Comparison of ENCODE assay signal across 9 mouse cellular contexts in genomic region chr10:68558105-68558827, GRCm38 (mm10). TPM values are rescaled to one million over a fixed set of nuclear protein-coding genes. Genes with fewer than 3 reads are reported as not detected.
DNase-seq lines count a peak whose midpoint lies in the region; ATAC-seq and TF ChIP-seq lines count a peak whose summit lies in the region.
"Had no signal": no experiment of that assay in that cellular context is flagged by ENCODE, and none has a peak within 500 bp of the region (broad histone marks: within the 10 kb centered on the region; RNA-seq: fewer than 3 reads in every experiment).

No protein-coding gene starts in this region.

- H3K4me1 ChIP-seq in CH12.LX (ENCODE audit: control insufficient read depth in 1 of 2, insufficient read depth in 2 of 2): peaks cover 6 to 14% of the 10 kb centered on the region in 2 experiments
- H3K4me1 ChIP-seq in forebrain, embryonic 16.5 days (replicated peaks; ENCODE audit: control insufficient read depth, insufficient read depth, low read length): peaks cover 14% of the 10 kb centered on the region; the same call in 1 of the 2 replicates
- peaks cover 11% of the 10 kb centered on the region; the same call in 1 of the 2 replicates for H3K4me1 ChIP-seq in neural tube, embryonic 15.5 days

- 31% methylated on average over 13 of the region's 13 CpGs for WGBS in forebrain, embryonic 16.5 days
- 56% methylated on average over 13 of the region's 13 CpGs for WGBS in neural tube, embryonic 15.5 days

- H3K36me3 ChIP-seq in CH12.LX (replicated peaks in 1 of 2; ENCODE audit: control insufficient read depth in 1 of 2, insufficient read depth in 1 of 2, low read length in 1 of 2): no peaks in the 10 kb centered on the region
- H3K36me3 ChIP-seq in forebrain, embryonic 16.5 days (ENCODE audit: control insufficient read depth, insufficient read depth): no peaks in the 10 kb centered on the region
- H3K36me3 ChIP-seq in neural tube, embryonic 15.5 days: no peaks in the 10 kb centered on the region
- H3K36me3 ChIP-seq: neural tube, embryonic 12.5 days had no signal

- H3K79me2 ChIP-seq in CH12.LX (replicated peaks; ENCODE audit: control insufficient read depth, extremely low read depth, insufficient read depth, poor library complexity, severe bottlenecking): no peaks in the 10 kb centered on the region

- no peak overlapping the region for H3K9ac ChIP-seq in CH12.LX (ENCODE audit: insufficient read depth, low read depth)
- H3K9ac ChIP-seq in forebrain, embryonic 16.5 days (replicated peaks; ENCODE audit: low read depth, low read length): no peak overlapping the region
- no peak overlapping the region for H3K9ac ChIP-seq in neural tube, embryonic 15.5 days (replicated peaks)
- H3K9ac ChIP-seq: neural tube, embryonic 12.5 days had no signal

- intact Hi-C loops in heart, postnatal 25 days (cut with DNase I): no loop called here

- H3K27me3 ChIP-seq in CH12.LX (replicated peaks): no peaks in the 10 kb centered on the region
- H3K27me3 ChIP-seq in forebrain, embryonic 16.5 days (replicated peaks; ENCODE audit: control insufficient read depth, insufficient read depth, low read length): no peaks in the 10 kb centered on the region
- H3K27me3 ChIP-seq in neural tube, embryonic 15.5 days (replicated peaks): no peaks in the 10 kb centered on the region
- H3K27me3 ChIP-seq: neural tube, embryonic 12.5 days had no signal

- TF ChIP-seq POLR2A in CH12.LX (IDR thresholded peaks at IDR 0.05; ENCODE audit: low read depth, low read length): no peak

- H3K4me2 ChIP-seq in CH12.LX (ENCODE audit: insufficient read depth, low read depth, poor library complexity, severe bottlenecking): peak overlapping the region; percentile 50; the same call in 1 of the 2 replicates
- H3K4me2 ChIP-seq in forebrain, embryonic 16.5 days (ENCODE audit: low read length): peak overlapping the region; percentile 10; the same call in 1 of the 2 replicates
- peak overlapping the region; percentile 13; the same call in 1 of the 2 replicates for H3K4me2 ChIP-seq in neural tube, embryonic 15.5 days
- H3K4me2 ChIP-seq: neural tube, embryonic 12.5 days had no signal

- peak; percentile 71; the same call in 1 of the 2 replicates for ATAC-seq in forebrain, embryonic 16.5 days
- peak; percentile 50; the same call in 1 of the 2 replicates for ATAC-seq in neural tube, embryonic 15.5 days (ENCODE audit: low FRiP score)

- no peaks in the 10 kb centered on the region for H3K9me3 ChIP-seq in CH12.LX (replicated peaks; ENCODE audit: low read length)
- H3K9me3 ChIP-seq in forebrain, embryonic 16.5 days (ENCODE audit: control insufficient read depth, low read length): no peaks in the 10 kb centered on the region
- no peaks in the 10 kb centered on the region for H3K9me3 ChIP-seq in neural tube, embryonic 15.5 days (replicated peaks)
- H3K9me3 ChIP-seq: neural tube, embryonic 12.5 days had no signal

- H3K27ac ChIP-seq in CH12.LX (ENCODE audit: insufficient read depth, low read depth): no peak overlapping the region
- H3K27ac ChIP-seq in forebrain, embryonic 16.5 days (ENCODE audit: low read length): no peak overlapping the region
- peak overlapping the region; percentile 43 for H3K27ac ChIP-seq in neural tube, embryonic 15.5 days (replicated peaks)
- H3K27ac ChIP-seq: neural tube, embryonic 12.5 days had no signal

- DNase-seq in CH12.LX (ENCODE audit: extremely low read depth): peak; percentile 35
- peak; percentile 80 for DNase-seq in adrenal gland, postnatal 10 days
- peak; percentile 69 for DNase-seq in heart, postnatal 25 days (ENCODE audit: low spot score)
- DNase-seq in layer of hippocampus, postnatal 25 days (ENCODE audit: extremely low spot score in 1 of 2, low spot score in 1 of 2): peak; percentile 30 to 40
- DNase-seq in natural killer cell, adult 2 months (ENCODE audit: low spot score in 2 of 2): no peak
- DNase-seq in yolk sac, embryonic 10.5 days (ENCODE audit: low spot score): no peak

- no peak for TF ChIP-seq CTCF in CH12.LX (conservative IDR thresholded peaks at IDR 0.05 in 1 of 2, IDR thresholded peaks at IDR 0.05 in 1 of 2; ENCODE audit: low read depth in 2 of 2, low read length in 2 of 2)

- TF ChIP-seq RAD21 in CH12.LX (IDR thresholded peaks at IDR 0.05; ENCODE audit: low read depth, low read length): no peak

- peak; percentile 81 for TF ChIP-seq EP300 in CH12.LX (IDR thresholded peaks at IDR 0.05; ENCODE audit: low read length)

- dilution Hi-C loops in CH12.LX (cut with MboI; ENCODE audit: extremely low pct_ligation_motif_present, extremely low pct_unique_long_range_greater_than_20kb, low sequenced_read_pairs): no loop called here

- H3K4me3 ChIP-seq in CH12.LX (replicated peaks in 1 of 3; ENCODE audit: low read depth in 2 of 3, low read length in 2 of 3, poor library complexity in 1 of 3): no peak overlapping the region
- no peak overlapping the region for H3K4me3 ChIP-seq in forebrain, embryonic 16.5 days (replicated peaks; ENCODE audit: low read length)
- H3K4me3 ChIP-seq in neural tube, embryonic 15.5 days (replicated peaks): no peak overlapping the region
- H3K4me3 ChIP-seq: neural tube, embryonic 12.5 days had no signal

- in situ Hi-C loops in CH12.LX (cut with MboI; ENCODE audit: low pct_ligation_motif_present, low pct_unique_long_range_greater_than_20kb, low sequenced_read_pairs): no loop called here

TF ChIP-seq in CH12.LX, 34 proteins besides CTCF, POLR2A, EP300 and RAD21:
- TF ChIP-seq JUN (IDR thresholded peaks at IDR 0.05; ENCODE audit: insufficient read depth, low read depth, low read length) (peak; percentile 54; the same call in 1 of the 2 replicates), ETS1 (conservative IDR thresholded peaks at IDR 0.05; ENCODE audit: low read depth, low read length) (peak; percentile 67), JUND (conservative IDR thresholded peaks at IDR 0.05; ENCODE audit: low read depth, low read length) (peak; percentile 54; the same call in 1 of the 2 replicates), RCOR1 (conservative IDR thresholded peaks at IDR 0.05; ENCODE audit: low read depth, low read length) (peak; percentile 73), ZNF384 (IDR thresholded peaks at IDR 0.05; ENCODE audit: low read depth, low read length) (peak; percentile 40; the same call in 1 of the 2 replicates), MYC (IDR thresholded peaks at IDR 0.05; ENCODE audit: low read depth, low read length) (peak; percentile 85), E2F4 (IDR thresholded peaks at IDR 0.05; ENCODE audit: insufficient replicate concordance, low read depth, low read length) (no peak), BHLHE40 (IDR thresholded peaks at IDR 0.05; ENCODE audit: low read depth, low read length) (peak; percentile 74), MAX (IDR thresholded peaks at IDR 0.05; ENCODE audit: low read length) (peak; percentile 63), MEF2A (IDR thresholded peaks at IDR 0.05; ENCODE audit: borderline replicate concordance, low read depth, low read length) (peak; percentile 79; the same call in 1 of the 2 replicates), SMC3 (IDR thresholded peaks at IDR 0.05; ENCODE audit: low read depth, low read length) (no peak), IRF4 (IDR thresholded peaks at IDR 0.05; ENCODE audit: low read depth, low read length) (peak; percentile 87), ZKSCAN1 (IDR thresholded peaks at IDR 0.05; ENCODE audit: borderline replicate concordance, low read depth, low read length) (no peak), TCF12 (IDR thresholded peaks at IDR 0.05; ENCODE audit: low read depth, low read length) (peak; percentile 27; the same call in 1 of the 2 replicates)

RNA-seq across cellular contexts. Expression of gene Cabcoco1, which starts 16.6 kb away (rescaled TPM):
- total RNA-seq in CH12.LX (2012; rRNA removed) (0.25 and 0.72 TPM in 2 replicates), CH12.LX (2014; rRNA removed) (0.65 and 0.90 TPM in 2 replicates)
- polyA plus RNA-seq in CH12.LX (2012; ENCODE audit: insufficient read length, low read depth): 2.4 TPM in 2 replicates
- total RNA-seq in adrenal gland, postnatal 10 days (2021): 1 to 10 TPM; 6.8 to 7.0 TPM
- 0.49 and 1.6 TPM in 2 replicates for polyA plus RNA-seq in forebrain, embryonic 16.5 days (2015; fragmentation: Nextera tagmentation; extraction: Ambion mirVana)
- total RNA-seq in heart, postnatal 25 days (2021): 10 to 100 TPM; 20.9 to 21.0 TPM
- 1 to 10 TPM; 2.3 to 3.0 TPM for total RNA-seq in layer of hippocampus, postnatal 25 days (2021)
- polyA plus RNA-seq in neural tube, embryonic 15.5 days (2015; fragmentation: Nextera tagmentation; extraction: Ambion mirVana): 1.3 and 2.5 TPM in 2 replicates

Comparison
In these comparisons a context has a peak if more than half of its experiments do, and no peak if none do; other contexts are left out.
1. DNase-seq: peak in CH12.LX (single experiment), adrenal gland, postnatal 10 days (single experiment), heart, postnatal 25 days (single experiment) and layer of hippocampus, postnatal 25 days (2 of 2); none in natural killer cell, adult 2 months (0 of 2) and yolk sac, embryonic 10.5 days (single experiment).
2. Peak in every context shown above with its lines, with median percentiles within 50 percentile points of each other: H3K4me2 ChIP-seq.